Mouse (Mus musculus) brain, embryonic 14.5 days (tissue): Measurements from ENCODE around the gene Ybey.

ENCODE experiments used
- CTCF ChIP-seq: fragments of 200-500 bp; IDR thresholded peaks from 2 replicates; pipeline ENCODE4 v1.5.1; 2012; ENCODE audit warnings: inconsistent platforms, mild to moderate bottlenecking, moderate library complexity, borderline replicate concordance; ENCODE audit not compliant: insufficient read depth, insufficient read length; ENCODE audit errors: extremely low read depth
- POLR2A ChIP-seq: fragments of 200-500 bp; IDR thresholded peaks from 2 replicates; pipeline ENCODE4 v1.6.1; 2012; ENCODE audit warnings: mild to moderate bottlenecking, inconsistent platforms, borderline replicate concordance; ENCODE audit not compliant: poor library complexity, insufficient read depth, insufficient read length, severe bottlenecking; ENCODE audit errors: extremely low read depth

GRCm38 (mm10) chr10:76480851-76481250 lies 11.9 kb upstream of the Ybey start:
- TF ChIP-seq CTCF (no peak), POLR2A (no peak)
